Mouse (Mus musculus): ENCODE measurements around the gene Dek.

The Dek gene

GRCm38 (mm10) chr13:47105711-47106579, at the start of gene Dek:
Dek (minus strand) TSS chr13:47106201.
- DNase-seq (ENCODE audit: low spot score): peak; percentile 71

GRCm38 (mm10) chr13:47154866-47155265, 48.9 kb upstream of the Dek start:
- no peak for DNase-seq (ENCODE audit: low spot score)

GRCm38 (mm10) chr13:47153206-47153605, 47.2 kb upstream of the Dek start:
- DNase-seq (ENCODE audit: low spot score): no peak

GRCm38 (mm10) chr13:47152390-47152789, 46.4 kb upstream of the Dek start:
- DNase-seq (ENCODE audit: low spot score): no peak

- no peak for DNase-seq (ENCODE audit: low spot score)
These were observed 45.1 kb upstream of the Dek start for GRCm38 (mm10) chr13:47151060-47151459.

GRCm38 (mm10) chr13:47149993-47150392, 44.0 kb upstream of the Dek start:
- no peak for DNase-seq (ENCODE audit: low spot score)

- no peak for DNase-seq (ENCODE audit: low spot score)
These were observed 42.6 kb upstream of the Dek start for GRCm38 (mm10) chr13:47148573-47148972.

- no peak for DNase-seq (ENCODE audit: low spot score)
These were observed 40.4 kb upstream of the Dek start for GRCm38 (mm10) chr13:47146388-47146787.

- DNase-seq (ENCODE audit: low spot score): no peak
These were observed 39.9 kb upstream of the Dek start for GRCm38 (mm10) chr13:47145939-47146338.

GRCm38 (mm10) chr13:47142764-47143163, 36.8 kb upstream of the Dek start:
- DNase-seq (ENCODE audit: low spot score): no peak

GRCm38 (mm10) chr13:47135741-47136140, 29.7 kb upstream of the Dek start:
- no peak for DNase-seq (ENCODE audit: low spot score)

- no peak for DNase-seq (ENCODE audit: low spot score)
These were observed 28.8 kb upstream of the Dek start for GRCm38 (mm10) chr13:47134836-47135235.

GRCm38 (mm10) chr13:47133058-47133457, 27.1 kb upstream of the Dek start:
- DNase-seq (ENCODE audit: low spot score): no peak

GRCm38 (mm10) chr13:47129090-47129489, 23.1 kb upstream of the Dek start:
- DNase-seq (ENCODE audit: low spot score): no peak

- no peak for DNase-seq (ENCODE audit: low spot score)
These were observed 19.6 kb upstream of the Dek start for GRCm38 (mm10) chr13:47125595-47125994.

GRCm38 (mm10) chr13:47124986-47125385, 19.0 kb upstream of the Dek start:
- DNase-seq (ENCODE audit: low spot score): no peak

- DNase-seq (ENCODE audit: low spot score): no peak
These were observed 18.4 kb upstream of the Dek start for GRCm38 (mm10) chr13:47124449-47124848.

GRCm38 (mm10) chr13:47122537-47123430, 16.8 kb upstream of the Dek start, which contains the start of gene Rnf144b:
Rnf144b (plus strand) TSS chr13:47122656.
- peak; percentile 24 for DNase-seq (ENCODE audit: low spot score)

- DNase-seq (ENCODE audit: low spot score): no peak
These were observed 15.4 kb upstream of the Dek start for GRCm38 (mm10) chr13:47121333-47121889.

- DNase-seq (ENCODE audit: low spot score): no peak
These were observed 10.0 kb upstream of the Dek start for GRCm38 (mm10) chr13:47116000-47116399.

GRCm38 (mm10) chr13:47112924-47113323, 6.9 kb upstream of the Dek start:
- DNase-seq (ENCODE audit: low spot score): no peak

GRCm38 (mm10) chr13:47112056-47112455, 6.1 kb upstream of the Dek start:
- no peak for DNase-seq (ENCODE audit: low spot score)

Measured in ovary, postnatal 10 days (tissue).